Mouse (Mus musculus): ENCODE results near the gene Cinp.
"Not testable (repeated sequence)": the region's sequence is repeated elsewhere in the genome, so short reads cannot be mapped to it uniquely, and the experiment has no call there.

Gene Cinp

GRCm38 (mm10) chr12:110860293-110860692 is 28.7 kb downstream of the Cinp start:
- DNase-seq (ENCODE audit: low read depth), result no peak

GRCm38 (mm10) chr12:110858681-110859080 is 30.3 kb downstream of the Cinp start:
- not testable (repeated sequence) for DNase-seq (ENCODE audit: low read depth)

DNA sequence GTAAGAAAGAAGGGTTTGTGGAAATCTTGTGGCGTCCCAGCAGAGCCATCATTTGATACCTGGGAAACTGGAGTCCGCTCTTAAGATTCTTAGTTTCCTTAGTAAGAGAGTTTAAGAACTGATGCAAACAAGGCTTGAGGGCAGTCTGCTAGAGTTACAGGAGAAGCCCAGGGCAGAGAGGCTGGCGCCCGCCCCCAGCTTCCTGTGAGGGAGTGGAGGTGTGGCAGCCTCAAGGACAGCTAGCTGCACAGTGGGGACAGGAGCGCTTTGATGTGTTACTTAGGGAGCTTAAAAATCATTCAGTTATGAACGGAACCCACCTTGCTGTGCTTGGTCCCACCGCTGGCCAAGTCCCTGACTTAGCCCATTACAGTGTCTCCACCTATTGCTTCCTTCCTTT is 31.7 kb downstream of the Cinp start:
- peak; percentile 53 for DNase-seq (ENCODE audit: low read depth)

DNA sequence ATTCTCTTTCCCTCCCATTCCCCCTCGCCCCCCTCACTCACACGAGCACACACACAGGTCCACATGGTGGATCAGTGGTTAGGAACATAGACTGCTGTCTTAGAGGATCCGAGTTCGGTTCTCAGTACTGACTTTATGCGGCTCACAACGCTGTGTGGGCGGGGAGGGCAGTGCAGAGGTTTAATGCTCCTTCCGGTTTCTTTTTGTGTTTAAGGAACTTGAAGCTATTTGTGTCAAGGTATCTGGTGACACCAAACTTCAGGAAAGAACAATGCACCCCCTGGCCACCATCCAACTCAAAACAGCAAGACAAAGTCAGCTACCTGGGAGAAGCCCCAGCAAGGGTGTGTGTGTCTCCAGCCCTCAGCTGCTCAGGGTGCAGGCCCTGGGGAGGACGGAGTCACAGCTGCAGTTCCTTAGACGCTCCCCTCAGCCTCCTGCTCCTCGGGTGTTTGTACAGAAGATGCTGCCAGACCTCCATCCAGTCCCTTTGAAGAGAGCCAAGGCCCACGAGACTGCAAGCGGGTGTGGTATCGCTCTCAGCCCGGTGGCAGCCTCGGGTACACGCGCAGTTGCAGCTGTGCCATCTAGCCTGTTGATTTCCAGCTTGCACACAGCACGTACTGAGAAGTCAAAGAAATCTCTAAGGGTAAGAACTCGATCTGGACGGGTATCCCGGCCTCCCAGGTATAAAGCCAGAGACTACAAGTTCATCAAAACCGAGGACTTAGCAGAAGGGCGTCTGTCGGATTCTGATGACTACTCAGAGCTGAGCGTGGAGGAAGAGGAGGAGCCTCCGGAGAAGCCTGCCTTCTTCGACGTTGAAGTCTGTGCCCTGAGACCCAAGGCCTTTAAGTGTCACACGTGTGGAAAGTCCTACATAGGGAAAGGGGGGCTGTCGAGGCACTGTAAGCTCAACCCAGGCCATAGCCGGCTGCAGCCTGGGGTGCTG is 33.9 kb downstream of the Cinp start:
- DNase-seq (ENCODE audit: low read depth), result peak; percentile 28

GRCm38 (mm10) chr12:110851923-110852322 is 37.0 kb downstream of the Cinp start:
- no peak for DNase-seq (ENCODE audit: low read depth)

DNA sequence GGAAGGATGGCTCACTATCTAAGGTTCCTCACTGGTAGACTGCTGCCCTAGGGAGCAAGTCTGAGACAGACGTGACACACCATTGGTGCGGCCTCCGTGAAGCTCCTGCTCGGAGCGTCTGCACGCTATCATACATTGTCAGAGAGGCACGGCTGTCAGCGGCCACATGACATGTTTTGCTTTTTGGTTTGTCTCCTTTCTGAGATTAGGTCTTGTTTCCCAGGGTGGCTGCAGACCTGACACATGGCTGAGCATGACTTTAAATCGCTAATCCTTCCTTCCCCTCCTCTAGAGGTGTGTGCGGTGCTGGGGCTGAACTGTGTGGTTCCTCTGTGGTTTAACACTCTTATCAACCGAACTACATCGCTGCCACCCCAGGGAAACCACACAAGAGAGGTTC is 37.5 kb downstream of the Cinp start:
- peak; percentile 51 for DNase-seq (ENCODE audit: low read depth)

DNA sequence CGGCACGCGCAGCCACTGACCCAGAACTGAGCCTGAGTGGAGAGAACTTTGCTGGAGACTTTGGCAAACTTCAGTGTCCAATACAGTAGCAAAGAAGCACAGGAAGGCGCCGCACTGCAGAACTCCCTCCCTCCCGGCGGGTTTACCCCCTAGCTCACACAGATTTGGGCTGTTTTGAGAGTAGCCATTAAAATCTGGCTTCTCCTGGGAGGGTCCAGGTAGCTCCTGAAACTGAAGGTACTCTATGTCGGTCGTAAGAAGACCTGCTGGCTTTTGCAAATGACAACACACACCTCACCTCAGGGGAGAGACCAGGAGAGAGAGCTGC is 38.1 kb downstream of the Cinp start:
- peak; percentile 48 for DNase-seq (ENCODE audit: low read depth)

DNA sequence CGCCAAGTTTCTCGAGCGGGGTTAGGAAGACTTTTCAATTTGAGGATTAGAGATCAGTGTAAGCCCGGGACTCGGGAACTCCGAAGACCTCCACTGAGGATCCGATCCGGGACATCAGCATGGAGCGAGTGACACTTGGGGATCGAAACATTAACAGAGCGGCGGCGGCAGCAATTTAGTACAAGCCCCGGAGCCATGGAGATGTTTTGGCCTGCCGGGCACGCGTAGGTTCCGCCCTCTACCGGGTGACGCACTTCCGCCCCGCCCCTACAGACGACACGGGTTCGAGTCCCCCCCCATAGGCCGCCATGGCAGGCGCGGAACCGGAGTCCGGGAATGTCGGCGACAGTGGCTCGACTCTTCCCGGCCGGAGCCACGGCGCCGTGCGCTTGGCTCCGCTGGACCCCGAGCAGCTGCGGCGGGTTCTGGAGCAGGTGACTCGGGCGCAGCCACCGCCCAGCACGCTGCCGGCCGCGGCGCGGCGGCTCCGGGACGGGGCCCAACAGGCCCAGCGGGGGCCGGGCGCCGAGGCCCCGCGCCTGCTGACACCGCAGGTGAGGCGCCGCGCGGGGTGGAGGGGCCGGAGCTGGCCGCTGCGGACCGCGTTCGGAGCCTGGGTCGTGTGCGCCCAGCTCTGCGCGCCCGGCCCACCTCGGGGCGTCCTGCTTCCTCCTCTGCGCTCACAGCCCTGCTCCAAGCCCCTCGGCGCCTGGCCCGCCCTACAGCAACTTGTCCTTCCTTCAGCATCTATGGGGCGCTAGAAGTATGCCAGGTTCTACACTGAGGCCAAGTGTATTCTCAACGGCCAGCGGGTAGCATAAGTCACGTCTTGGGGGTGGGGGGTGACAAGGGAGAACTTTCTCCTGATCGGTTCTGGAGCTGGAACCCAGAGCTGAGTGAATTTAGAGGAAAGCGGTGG is 38.7 kb downstream of the Cinp start, which contains the start of gene Zfp839:
Zfp839 (plus strand) TSS at position 244 of the 919 bp plus-strand sequence.
- DNase-seq (ENCODE audit: low read depth), result peak; percentile 64

GRCm38 (mm10) chr12:110846191-110846765 is 42.7 kb downstream of the Cinp start:
- no peak for DNase-seq (ENCODE audit: low read depth)

DNA sequence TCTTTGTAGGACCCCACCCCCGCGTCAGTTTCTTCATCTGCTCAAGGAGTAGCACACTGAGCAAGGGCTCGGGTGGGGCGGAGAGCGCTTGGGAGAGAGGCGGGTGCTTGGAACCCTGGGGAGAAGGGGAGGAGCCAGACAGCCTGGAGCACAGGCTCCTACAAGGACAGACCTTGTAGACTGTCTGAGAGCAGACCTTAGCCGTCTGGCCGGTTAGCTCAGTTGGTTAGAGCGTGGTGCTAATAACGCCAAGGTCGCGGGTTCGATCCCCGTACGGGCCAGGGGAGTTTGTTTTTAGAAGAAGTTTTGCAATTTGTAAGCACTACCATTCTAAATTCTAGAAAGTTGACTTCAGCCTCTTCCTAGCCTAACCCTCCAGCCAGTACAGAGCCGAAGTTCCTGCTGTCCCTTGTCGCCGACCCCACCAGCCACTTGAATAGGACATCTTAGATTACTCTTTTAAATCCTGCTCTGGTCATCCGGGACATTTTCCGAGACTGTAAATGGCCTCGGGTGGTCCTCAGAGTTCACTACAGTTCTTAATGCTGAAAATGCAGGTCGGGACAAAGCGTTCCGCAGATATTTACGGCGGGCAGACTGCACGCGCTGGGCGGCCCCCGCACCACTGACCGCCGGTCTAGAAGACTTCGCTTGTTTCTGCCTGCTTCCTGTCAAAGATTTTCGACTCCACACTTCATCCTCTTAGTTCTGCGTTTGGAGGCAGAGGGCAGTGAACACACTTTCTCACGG is 43.6 kb downstream of the Cinp start:
- DNase-seq (ENCODE audit: low read depth), result peak; percentile 16

GRCm38 (mm10) chr12:110844227-110845130 is 44.5 kb downstream of the Cinp start:
- peak; percentile 63 for DNase-seq (ENCODE audit: low read depth)

DNA sequence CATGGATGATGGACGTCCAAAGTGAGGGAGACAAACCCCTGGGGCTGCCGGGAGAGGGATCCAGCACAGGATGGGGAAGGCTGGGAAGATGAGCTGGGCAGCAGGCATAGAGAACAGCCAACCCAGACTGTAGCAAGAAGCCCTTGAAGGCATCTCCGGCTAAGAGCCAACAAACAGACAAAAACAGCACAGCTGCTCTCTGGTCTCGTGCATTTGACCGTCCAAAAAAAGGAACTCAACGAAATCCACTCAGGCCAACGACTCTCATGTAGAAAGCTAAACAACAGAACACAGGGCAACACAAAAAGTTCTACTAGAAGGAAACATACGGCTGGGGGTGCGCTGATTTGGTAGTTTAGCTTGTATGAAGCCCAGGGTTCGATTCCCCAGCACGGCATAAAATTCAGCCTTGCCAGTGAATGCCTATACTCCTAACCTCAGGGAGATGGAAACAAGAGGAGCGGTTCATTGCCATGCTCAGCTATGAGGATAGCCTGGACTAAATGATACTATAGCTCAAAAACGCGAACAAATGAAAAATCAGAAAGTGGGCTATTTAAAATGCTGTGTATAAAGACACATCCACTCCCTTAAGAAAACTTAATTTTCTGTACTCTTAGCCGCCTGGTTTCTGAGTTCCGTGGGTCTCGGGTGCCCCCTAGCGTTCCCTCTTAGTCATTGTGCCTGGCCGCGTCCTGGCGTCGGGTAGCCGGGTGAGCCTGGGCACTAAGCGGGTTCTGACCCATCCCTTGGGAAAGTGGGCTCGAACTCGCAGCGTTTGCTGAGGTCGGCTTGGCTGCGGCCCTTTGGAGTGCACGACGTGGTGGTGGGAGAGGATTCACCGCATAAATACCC is 45.5 kb downstream of the Cinp start:
- peak; percentile 91 for DNase-seq (ENCODE audit: low read depth)

GRCm38 (mm10) chr12:110841731-110842493 is 47.0 kb downstream of the Cinp start:
- peak; percentile 16 for DNase-seq (ENCODE audit: low read depth)

DNA sequence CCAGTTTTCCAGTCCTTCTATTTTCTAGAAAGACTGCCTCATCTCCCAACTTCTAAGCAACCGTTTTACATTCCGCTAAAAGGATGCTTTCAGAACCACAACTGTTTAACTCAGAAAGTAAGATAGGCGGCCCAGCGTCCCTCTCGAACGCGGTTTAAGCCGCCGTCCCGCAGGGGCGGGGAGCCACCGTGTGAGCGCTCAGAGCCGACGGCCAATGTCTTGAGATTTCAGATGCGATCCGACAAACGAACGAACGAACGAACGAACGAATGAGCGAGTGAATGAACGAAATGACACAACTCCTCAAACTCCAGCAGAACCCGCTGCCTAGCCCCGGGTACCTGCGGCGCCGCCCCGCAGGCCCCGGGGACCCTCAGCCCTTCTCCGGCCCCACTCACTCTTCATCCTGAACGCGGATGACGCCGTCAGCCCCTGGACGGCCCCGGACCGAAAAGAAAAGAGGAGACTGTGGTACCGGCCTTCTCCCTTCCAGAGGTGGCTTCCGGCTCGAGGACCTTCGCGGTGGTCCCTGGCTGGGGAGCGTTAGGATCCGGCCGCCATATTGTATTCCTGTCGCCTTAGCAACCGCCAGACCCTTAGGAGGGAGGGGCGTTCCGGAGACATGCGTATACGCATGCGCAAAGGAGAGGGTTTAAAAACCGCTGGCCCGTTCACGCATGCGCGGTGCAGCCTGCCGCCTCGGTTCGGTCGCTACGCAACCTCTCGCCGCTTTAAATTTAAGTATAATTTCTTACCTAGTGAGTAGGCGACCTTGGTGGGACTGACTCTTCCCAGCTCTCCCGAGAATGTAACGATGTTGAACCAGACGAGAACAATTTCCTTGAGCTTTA is 48.4 kb downstream of the Cinp start, which contains the start of gene Mok:
Mok (minus strand) TSS at position 592 of the 851 bp plus-strand sequence.
- DNase-seq (ENCODE audit: low read depth), result peak; percentile 98

DNA sequence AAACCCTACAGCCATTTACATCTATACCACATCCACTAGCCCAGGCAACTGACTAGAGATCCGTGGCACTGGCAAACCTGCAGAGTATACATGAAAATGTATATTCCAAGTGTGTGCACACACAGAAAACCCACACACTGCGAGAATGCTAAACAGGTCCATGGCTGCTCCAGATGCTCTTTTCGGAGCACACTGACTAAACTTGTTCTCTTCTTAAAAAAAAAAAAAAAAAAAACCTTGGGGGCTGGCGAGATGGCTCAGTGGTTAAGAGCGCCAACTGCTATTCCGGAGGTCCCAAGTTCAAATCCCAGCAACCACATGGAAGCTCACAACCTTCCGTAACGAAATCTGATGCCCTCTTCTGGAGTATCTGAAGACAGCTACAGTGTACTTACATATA is 51.1 kb downstream of the Cinp start:
- DNase-seq (ENCODE audit: low read depth), result no peak

- DNase-seq (ENCODE audit: low read depth), result no peak
Observed at GRCm38 (mm10) chr12:110837192-110837841, 51.6 kb downstream of the Cinp start.

- no peak for DNase-seq (ENCODE audit: low read depth)
Observed at GRCm38 (mm10) chr12:110836729-110837128, 52.2 kb downstream of the Cinp start.

Measured in naive thymus-derived CD4-positive, alpha-beta T cell, adult 2 months (primary cell).